Mouse (Mus musculus) ES-E14 (cell line): Measurements from ENCODE around the gene Gm4187.
"Not testable (repeated sequence)": the region's sequence is repeated elsewhere in the genome, so short reads cannot be mapped to it uniquely, and the experiment has no call there.

Experiments
- CHD2 ChIP-seq: IDR thresholded peaks from 2 replicates; pipeline ENCODE4 v1.6.1; 2014; ENCODE audit warnings: mild to moderate bottlenecking, low read depth, low read length, inconsistent platforms
- HCFC1 ChIP-seq: IDR thresholded peaks from 2 replicates; pipeline ENCODE4 v1.6.1; 2012; ENCODE audit warnings: low read length, inconsistent platforms, borderline replicate concordance; ENCODE audit not compliant: insufficient read depth
- MAFK ChIP-seq: IDR thresholded peaks from 2 replicates; pipeline ENCODE4 v1.6.1; 2014; ENCODE audit warnings: mild to moderate bottlenecking, low read depth, low read length, inconsistent platforms; ENCODE audit not compliant: insufficient read depth
- ZC3H11A ChIP-seq: IDR thresholded peaks from 2 replicates; pipeline ENCODE4 v1.6.1; 2012; ENCODE audit warnings: low read depth, mild to moderate bottlenecking, inconsistent platforms, low read length, borderline replicate concordance
- ZNF384 ChIP-seq: IDR thresholded peaks from 2 replicates; pipeline ENCODE4 v1.6.1; 2012; ENCODE audit warnings: low read depth, low read length, inconsistent platforms

DNA sequence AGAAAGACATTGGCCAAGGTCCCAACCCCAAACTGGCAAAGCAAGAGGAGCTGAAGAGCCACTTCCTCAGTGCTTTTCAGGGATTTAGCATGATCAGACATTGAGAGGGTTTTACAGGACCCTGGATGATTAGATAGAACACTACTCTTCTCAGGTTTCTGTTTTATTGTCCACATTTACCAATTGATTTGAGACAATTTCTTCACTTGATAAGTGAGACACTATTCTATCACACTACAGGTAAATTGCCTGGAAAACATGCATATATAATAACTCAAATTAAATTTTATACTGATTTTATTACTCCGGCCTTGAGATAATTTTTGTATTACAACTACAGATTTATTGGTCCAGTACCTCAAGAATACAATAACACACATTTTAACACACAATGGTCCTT, 41.4 kb upstream of the Gm4187 start, which contains the start of gene Gm8660:
- TF ChIP-seq MAFK, HCFC1, ZNF384, ZC3H11A, CHD2: not testable (repeated sequence)
